ENCODE assay signal across 15 mouse cellular contexts in genomic region chr6:31043368-31043767, GRCm38 (mm10).
"Had no signal": no experiment of that assay in that cellular context is flagged by ENCODE, and none has a peak within 500 bp of the region (broad histone marks: within the 10 kb centered on the region; RNA-seq: fewer than 3 reads in every experiment).

No protein-coding gene starts in this region.

- H3K4me3 ChIP-seq: neural tube, embryonic 15.5 days; stomach, embryonic 15.5 days had no signal

- H3K36me3 ChIP-seq: neural tube, embryonic 15.5 days; stomach, embryonic 15.5 days had no signal

- H3K4me1 ChIP-seq: neural tube, embryonic 15.5 days had no signal

- DNase-seq: retina, postnatal 1 day; right cerebral cortex, adult 18-20 months; right cerebral cortex, postnatal 14 days; right cerebral cortex, postnatal 25 days; right cerebral cortex, postnatal 4 days; spleen, adult 18-20 months; thymus, adult 18-20 months; thymus, adult 2 months; thymus, postnatal 14 days; thymus, postnatal 25 days; thymus, postnatal 36 days; thymus, postnatal 4 days had no signal

- H3K27ac ChIP-seq: neural tube, embryonic 15.5 days; stomach, embryonic 15.5 days; stomach, postnatal 0 days had no signal

- H3K9ac ChIP-seq: neural tube, embryonic 15.5 days; stomach, embryonic 15.5 days had no signal

- H3K27me3 ChIP-seq: neural tube, embryonic 15.5 days; stomach, embryonic 15.5 days had no signal

- H3K4me2 ChIP-seq: neural tube, embryonic 15.5 days; stomach, embryonic 15.5 days had no signal

- H3K9me3 ChIP-seq: neural tube, embryonic 15.5 days; stomach, embryonic 15.5 days had no signal
